Mouse (Mus musculus) gastrocnemius, adult 2 months (tissue): ENCODE data around the gene Krt76. TPM values are rescaled to one million over a fixed set of nuclear protein-coding genes. Genes with fewer than 3 reads are reported as not detected.

Experiments used
- DNase-seq: peaks from one replicate; pipeline ENCODE4 v3.0.0; 2022
- H3K27ac ChIP-seq: fragments of 200-600 bp; 2 replicates; pipeline ENCODE4 v1.8.1; 2022; ENCODE audit warnings: mild to moderate bottlenecking
- H3K4me3 ChIP-seq: fragments of 200-600 bp; 2 replicates; pipeline ENCODE4 v1.8.1; 2022; ENCODE audit warnings: mild to moderate bottlenecking, moderate library complexity
- CTCF ChIP-seq: fragments of 200-600 bp; IDR thresholded peaks from 2 replicates; pipeline ENCODE4 v1.8.1; 2022; ENCODE audit warnings: antibody characterized with exemption, mild to moderate bottlenecking, moderate library complexity
- intact Hi-C: fragments of 180-260 bp; cut with DNase I; formaldehyde crosslinking; loops from one replicate; pipeline ENCODE4 v1.15.1; 2025
- microRNA-seq: library from miRNA; unstranded; fragments of <30 nt; microRNA quantifications from one replicate; pipeline ENCODE4 v1.2.0, GENCODE M21; 2021
- total RNA-seq, 2 experiments: library from RNA; stranded (reverse); gene quantifications; 2 replicates each; pipeline ENCODE4 v1.2.3; 2021

The Krt76 gene
- total RNA-seq, 2 experiments from 2014 or later = not detected

- no peak overlapping the region for H3K4me3 ChIP-seq
- TF ChIP-seq CTCF = no peak
- no peak for DNase-seq
- intact Hi-C loops = no loop called here
- H3K27ac ChIP-seq = no peak overlapping the region
Observed at GRCm38 (mm10) chr15:101854294-101854693, 38.4 kb downstream of the Krt76 start.

- DNase-seq = no peak
- H3K4me3 ChIP-seq = no peak overlapping the region
- intact Hi-C loops = no loop called here
- TF ChIP-seq CTCF = no peak
- no peak overlapping the region for H3K27ac ChIP-seq
Observed at GRCm38 (mm10) chr15:101852571-101852970, 40.1 kb downstream of the Krt76 start.

- intact Hi-C loops = no loop called here
- DNase-seq = no peak
- Histone ChIP-seq H3K27ac (no peak within 1 kb of the TSS), H3K4me3 (no peak within 1 kb of the TSS)
- no peak for TF ChIP-seq CTCF
Observed at GRCm38 (mm10) chr15:101850694-101851093, 42.0 kb downstream of the Krt76 start, which contains the start of gene Krt1. TSS of gene Krt1 (minus strand) at chr15:101850794.

GRCm38 (mm10) chr15:101845971-101846403, 46.7 kb downstream of the Krt76 start:
- intact Hi-C loops = no loop called here
- Histone ChIP-seq H3K27ac (no peak overlapping the region), H3K4me3 (peak overlapping the region; percentile 65)
- no peak for TF ChIP-seq CTCF
- peak; percentile 36 for DNase-seq

- intact Hi-C loops = no loop called here
- Histone ChIP-seq H3K27ac (no peak overlapping the region), H3K4me3 (no peak overlapping the region)
- TF ChIP-seq CTCF = no peak
- DNase-seq = no peak
Observed at GRCm38 (mm10) chr15:101843192-101843591, 49.5 kb downstream of the Krt76 start.

- no peak overlapping the region for H3K27ac ChIP-seq
- no peak for DNase-seq
- intact Hi-C loops = no loop called here
- no peak for TF ChIP-seq CTCF
- no peak overlapping the region for H3K4me3 ChIP-seq
Observed at GRCm38 (mm10) chr15:101834784-101835328, 57.9 kb downstream of the Krt76 start.

Small RNAs within 50 kb of the gene (microRNA-seq; reads per million reads assigned to microRNA genes)
- not detected for gene Gm44356

Other genes starting within 250 kb of the Krt76 start
- gene Gm5478, start 245.5 kb downstream of the Krt76 start, total RNA-seq = not detected
- gene Krt6b, start 212.6 kb downstream of the Krt76 start, total RNA-seq = not detected
- gene Krt6a, start 198.6 kb downstream of the Krt76 start, total RNA-seq = not detected
- not detected for gene Krt5, start 180.0 kb downstream of the Krt76 start, total RNA-seq
- not detected for gene Krt71, start 149.8 kb downstream of the Krt76 start, total RNA-seq
- gene Krt72, start 106.5 kb downstream of the Krt76 start, total RNA-seq = not detected
- gene Krt73, start 90.6 kb downstream of the Krt76 start, total RNA-seq = not detected
- gene Krt2, start 74.8 kb downstream of the Krt76 start, total RNA-seq = not detected
- not detected for gene Krt1, start 42.1 kb downstream of the Krt76 start, total RNA-seq
- gene Krt77, start 23.2 kb downstream of the Krt76 start, total RNA-seq = not detected
- gene Krt4, start 31.8 kb upstream of the Krt76 start, total RNA-seq = not detected
- not detected for gene Krt79, start 47.4 kb upstream of the Krt76 start, total RNA-seq
- not detected for gene Krt78, start 61.4 kb upstream of the Krt76 start, total RNA-seq
- gene Krt8, start 111.6 kb upstream of the Krt76 start, total RNA-seq = not detected
- gene Krt18, start 135.3 kb upstream of the Krt76 start, total RNA-seq = under 1 TPM in 1 of 2 experiments, not detected in 1; 0.33 TPM
- gene Eif4b, start 180.9 kb upstream of the Krt76 start, total RNA-seq = 100 to 1,000 TPM; 187 to 246 TPM
- gene Tns2, start 207.5 kb upstream of the Krt76 start, total RNA-seq = 10 to 100 TPM; 39.1 to 44.1 TPM
- 1 to 10 TPM; 4.4 to 5.8 TPM for gene Spryd3, start 243.3 kb upstream of the Krt76 start, total RNA-seq